Mouse (Mus musculus): ENCODE measurements at regions not wholly inside any gene's neighbourhood (a gene's known extent, or its start where the extent isn't known, plus 50 kb on each side); places are given as distances from the start of the nearest gene placed in this dataset.

DNA sequence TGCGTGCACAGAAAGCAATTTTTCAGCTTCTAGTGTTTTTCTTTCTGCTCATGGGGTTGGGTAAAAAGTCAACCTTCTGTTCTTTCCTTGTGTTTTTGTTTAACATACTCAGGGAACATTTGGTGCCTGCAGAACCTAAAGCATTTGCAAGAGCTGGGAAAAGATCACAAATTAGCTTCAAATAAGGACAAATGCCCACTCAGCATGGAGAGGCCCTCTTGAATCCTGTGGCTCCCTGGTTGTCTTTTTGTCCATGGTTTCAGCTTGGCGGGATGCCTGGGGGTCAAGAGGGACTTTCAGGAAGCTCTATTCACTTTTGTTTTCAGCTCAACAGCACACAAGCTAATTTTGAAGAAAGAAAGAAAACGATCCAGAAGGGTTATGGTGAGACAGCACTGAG, 186.4 kb upstream of the Nampt start:
- no peak for ATAC-seq (replicated peaks; ENCODE audit: low read depth, poor library complexity, severe bottlenecking)

GRCm38 (mm10) chr12:32635055-32635454, 184.3 kb upstream of the Nampt start:
- ATAC-seq (replicated peaks; ENCODE audit: low read depth, poor library complexity, severe bottlenecking): peak; percentile 55; the same call in 1 of the 2 replicates

DNA sequence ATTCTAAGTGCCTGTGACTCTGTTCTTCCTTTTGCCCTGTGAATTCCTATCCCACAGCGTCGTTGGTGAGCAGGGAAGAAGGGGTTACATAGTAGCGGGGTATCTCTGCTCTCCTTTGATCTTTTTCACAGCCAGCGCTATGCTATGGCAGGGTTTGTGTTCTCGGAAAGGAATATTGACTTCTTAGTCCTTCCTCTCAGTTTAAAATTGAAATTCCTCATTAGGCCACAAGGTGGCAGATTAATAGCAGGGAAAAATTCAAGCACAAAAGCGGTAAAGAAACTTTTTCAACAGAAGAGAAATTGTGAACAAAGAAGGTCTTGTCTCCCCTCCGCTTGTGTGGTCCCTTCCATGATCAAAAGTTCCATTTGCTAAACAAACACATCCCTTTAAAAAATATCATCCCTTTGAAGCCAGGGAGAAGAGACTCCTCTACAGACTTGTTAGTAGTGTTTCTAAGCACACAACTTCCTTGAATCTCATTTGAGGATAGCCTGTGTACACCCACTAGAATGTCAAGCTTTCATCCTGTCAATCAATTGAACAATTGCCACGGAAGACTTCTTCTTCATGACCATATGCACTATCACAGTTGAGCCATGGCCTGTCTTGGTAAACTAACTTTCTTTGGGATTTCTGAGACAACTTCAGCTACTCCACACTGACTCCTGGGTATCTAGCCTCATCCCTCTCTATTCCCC, 181.8 kb upstream of the Nampt start:
- ATAC-seq (replicated peaks; ENCODE audit: low read depth, poor library complexity, severe bottlenecking): peak; percentile 72

DNA sequence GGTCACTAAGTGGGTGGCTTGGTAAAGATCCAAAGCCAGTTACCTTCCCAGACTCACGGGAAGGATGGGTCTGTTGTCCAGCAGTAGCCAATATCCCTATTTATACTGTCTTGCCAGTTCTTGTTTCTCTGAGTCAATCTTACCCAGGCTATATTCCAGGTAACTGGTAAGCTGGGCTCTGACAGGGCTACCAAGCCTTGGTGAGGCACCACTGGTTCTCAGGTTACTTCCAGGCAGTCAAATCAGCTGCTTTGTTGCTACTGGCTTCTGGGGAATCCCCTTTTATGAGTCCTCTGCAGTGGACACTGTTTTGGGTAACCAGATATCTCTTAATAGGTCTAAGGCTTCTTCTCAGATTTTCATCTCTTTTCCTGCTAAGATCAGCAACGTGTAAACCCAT, 178.8 kb upstream of the Nampt start:
- ATAC-seq (replicated peaks; ENCODE audit: low read depth, poor library complexity, severe bottlenecking): no peak

DNA sequence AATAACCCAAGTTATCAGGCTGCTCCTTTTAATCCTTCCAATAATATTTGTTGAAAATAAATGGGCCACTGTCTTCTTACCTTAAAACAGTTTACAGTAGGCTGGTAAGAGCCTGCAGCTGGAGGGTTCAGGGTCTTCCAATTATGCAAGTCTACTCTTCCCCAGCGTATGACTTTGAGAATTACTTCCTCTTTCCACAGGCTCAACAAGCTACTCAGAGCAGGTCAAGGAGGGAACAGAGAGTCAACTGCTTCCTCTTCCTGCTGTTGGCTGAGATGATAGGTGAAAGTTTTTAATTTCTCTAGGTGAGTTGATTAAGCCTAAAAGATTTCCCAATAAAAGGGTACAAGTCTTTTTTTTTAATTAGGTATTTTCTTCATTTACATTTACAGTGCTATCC, 176.9 kb upstream of the Nampt start:
- peak; percentile 98 for ATAC-seq (replicated peaks; ENCODE audit: low read depth, poor library complexity, severe bottlenecking)

DNA sequence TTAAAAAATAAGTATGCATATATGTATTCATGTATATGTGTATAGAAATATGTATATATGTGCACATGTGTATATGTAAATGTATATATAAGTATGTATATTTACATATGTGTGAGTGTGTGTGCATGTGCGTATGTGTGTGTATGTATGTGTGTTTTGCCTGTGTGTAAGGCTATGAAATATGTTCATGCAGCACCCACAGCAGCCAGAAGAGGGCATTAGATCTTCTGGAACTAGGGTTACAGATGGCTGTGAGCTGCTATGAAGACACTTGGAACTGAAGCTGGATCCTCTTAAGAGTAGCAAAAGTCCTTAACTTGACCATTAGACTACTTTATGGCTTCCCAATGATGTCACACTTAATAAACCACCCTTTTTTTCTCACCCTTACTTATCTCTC, 166.2 kb upstream of the Nampt start:
- peak; percentile 42; the same call in 1 of the 2 replicates for ATAC-seq (replicated peaks; ENCODE audit: low read depth, poor library complexity, severe bottlenecking)

DNA sequence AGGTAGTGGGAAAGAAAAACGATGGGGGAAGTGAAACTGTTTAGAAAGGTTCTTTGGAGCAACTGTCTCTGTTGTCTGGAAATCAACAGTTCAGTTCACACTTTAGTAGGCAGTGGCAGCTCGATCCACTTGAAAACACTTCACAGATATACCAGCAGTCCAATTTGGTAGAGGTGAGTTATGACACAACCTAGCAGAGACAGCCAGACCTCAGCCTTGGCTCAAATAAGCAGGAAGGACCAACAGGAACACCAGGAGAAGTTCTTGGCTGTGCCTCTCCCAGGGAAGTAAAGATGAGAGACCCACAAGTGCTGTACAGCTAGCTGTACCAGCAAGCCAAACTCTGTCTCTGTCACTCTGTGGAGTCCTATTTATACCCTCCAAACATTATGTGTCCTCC, 163.2 kb upstream of the Nampt start:
- ATAC-seq (replicated peaks; ENCODE audit: low read depth, poor library complexity, severe bottlenecking): no peak

- peak; percentile 45 for ATAC-seq (replicated peaks; ENCODE audit: low read depth, poor library complexity, severe bottlenecking)
Measured at GRCm38 (mm10) chr12:32661782-32662413, 157.4 kb upstream of the Nampt start.

DNA sequence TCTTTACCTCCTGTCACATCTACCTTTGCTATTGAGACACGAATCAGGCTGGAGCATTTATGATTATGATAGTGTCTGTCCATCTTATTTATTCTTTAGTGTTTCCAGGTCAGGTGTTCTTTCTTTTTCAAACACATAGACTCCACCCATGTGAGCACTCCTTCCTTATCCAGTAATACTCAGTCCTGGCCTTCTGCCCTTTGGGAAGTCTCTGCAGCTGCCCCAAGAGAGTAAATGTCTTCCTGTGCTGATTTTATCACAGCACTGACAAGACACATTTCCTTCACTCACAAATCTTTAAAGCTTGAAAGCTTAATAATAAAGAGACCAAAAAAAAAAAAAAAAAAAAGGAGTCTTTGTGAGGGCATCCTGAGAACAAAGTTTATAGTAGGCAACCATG, 153.3 kb upstream of the Nampt start:
- ATAC-seq (replicated peaks; ENCODE audit: low read depth, poor library complexity, severe bottlenecking): no peak

- no peak for ATAC-seq (replicated peaks; ENCODE audit: low read depth, poor library complexity, severe bottlenecking)
Measured at GRCm38 (mm10) chr12:32677908-32678307, 141.4 kb upstream of the Nampt start.

DNA sequence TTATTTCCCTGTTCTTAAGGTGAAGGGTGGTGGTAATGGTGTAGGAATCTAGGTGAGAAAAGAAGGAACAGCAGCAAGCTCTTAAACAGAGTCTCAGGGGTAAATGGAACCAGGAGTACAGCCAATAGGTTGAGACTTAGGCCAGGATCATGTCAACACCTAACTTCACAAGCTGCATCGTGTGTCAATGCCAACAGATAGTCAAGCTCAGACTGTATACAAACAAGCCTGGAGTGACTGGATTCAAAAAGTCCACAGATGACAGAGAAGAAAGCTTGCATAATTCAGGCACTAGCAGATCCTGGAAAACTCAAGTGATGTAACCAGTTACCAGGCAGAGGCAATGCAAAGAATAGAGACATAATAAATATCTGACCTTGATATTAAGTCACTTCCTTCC, 140.6 kb upstream of the Nampt start:
- no peak for ATAC-seq (replicated peaks; ENCODE audit: low read depth, poor library complexity, severe bottlenecking)

DNA sequence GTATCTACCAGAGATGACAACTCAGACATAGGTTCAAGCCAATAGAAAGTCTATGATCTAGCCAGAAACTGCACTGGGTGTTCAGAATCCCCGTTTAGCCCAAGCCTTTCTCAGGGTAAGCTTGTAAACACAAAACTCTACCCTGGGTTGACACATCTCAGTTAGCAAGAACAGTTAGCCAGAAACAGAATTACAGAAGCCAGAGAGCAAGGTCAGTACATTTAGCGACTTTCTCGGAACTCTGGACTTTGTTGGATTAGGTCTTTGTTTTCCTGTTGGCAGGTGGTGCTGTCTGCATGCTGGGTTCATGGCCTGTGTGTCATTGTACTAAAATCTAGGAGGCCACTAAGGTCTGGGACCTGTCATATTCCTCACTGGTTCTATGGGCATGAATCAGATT, 137.4 kb upstream of the Nampt start:
- no peak for ATAC-seq (replicated peaks; ENCODE audit: low read depth, poor library complexity, severe bottlenecking)

GRCm38 (mm10) chr12:32683375-32683774, 136.0 kb upstream of the Nampt start:
- ATAC-seq (replicated peaks; ENCODE audit: low read depth, poor library complexity, severe bottlenecking): no peak

DNA sequence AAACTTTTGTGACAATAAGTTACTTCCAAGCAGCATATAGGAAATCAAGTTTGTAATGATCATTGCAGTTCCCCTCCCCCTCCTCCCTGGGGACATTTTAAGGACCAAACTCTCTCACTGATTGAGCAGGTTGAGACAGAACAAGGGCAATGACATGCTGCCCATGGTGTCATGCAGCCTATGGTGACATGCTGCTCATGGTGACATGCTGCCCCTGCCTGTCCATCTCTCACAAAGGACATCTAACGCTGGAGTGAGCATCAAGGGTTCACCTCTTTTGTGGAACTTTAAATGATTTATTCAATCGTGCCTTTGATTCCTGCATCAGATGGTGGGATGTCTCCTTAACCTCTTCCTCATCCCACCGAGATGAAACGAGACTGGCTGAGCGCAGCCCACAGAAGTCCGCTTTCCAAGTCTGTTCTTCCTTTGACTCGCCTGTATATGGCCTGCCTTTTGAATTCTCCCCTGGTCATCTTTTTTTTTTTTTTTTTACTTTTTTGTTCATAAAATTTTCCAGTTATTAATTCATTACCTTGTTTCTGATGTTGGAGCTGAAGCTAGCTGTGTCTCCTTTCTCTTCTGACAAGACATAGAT, 133.5 kb upstream of the Nampt start:
- ATAC-seq (replicated peaks; ENCODE audit: low read depth, poor library complexity, severe bottlenecking): no peak

DNA sequence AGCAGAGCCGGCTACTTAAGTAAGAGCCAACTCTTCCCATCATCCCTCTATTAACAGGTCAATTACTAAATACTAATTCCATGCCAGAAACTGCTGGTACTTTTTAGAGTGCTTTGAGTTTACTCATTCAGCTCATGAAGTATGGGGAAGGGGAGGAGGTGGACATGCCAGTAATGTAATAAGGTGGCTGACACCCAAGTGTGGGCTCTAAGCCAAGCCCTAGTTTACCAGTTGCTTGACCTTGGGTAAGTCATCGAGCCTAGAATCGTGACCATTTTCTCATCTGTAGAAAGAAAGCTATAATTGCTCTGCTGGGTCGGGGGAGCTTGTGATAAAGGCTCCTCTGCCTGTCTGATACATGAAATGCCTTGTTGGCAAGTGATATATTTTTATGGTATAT, 130.0 kb upstream of the Nampt start:
- ATAC-seq (replicated peaks; ENCODE audit: low read depth, poor library complexity, severe bottlenecking): no peak

- ATAC-seq (replicated peaks; ENCODE audit: low read depth, poor library complexity, severe bottlenecking): no peak
Measured at GRCm38 (mm10) chr12:32690096-32690495, 129.2 kb upstream of the Nampt start.

GRCm38 (mm10) chr12:32692081-32692819, 127.1 kb upstream of the Nampt start:
- ATAC-seq (replicated peaks; ENCODE audit: low read depth, poor library complexity, severe bottlenecking): no peak

DNA sequence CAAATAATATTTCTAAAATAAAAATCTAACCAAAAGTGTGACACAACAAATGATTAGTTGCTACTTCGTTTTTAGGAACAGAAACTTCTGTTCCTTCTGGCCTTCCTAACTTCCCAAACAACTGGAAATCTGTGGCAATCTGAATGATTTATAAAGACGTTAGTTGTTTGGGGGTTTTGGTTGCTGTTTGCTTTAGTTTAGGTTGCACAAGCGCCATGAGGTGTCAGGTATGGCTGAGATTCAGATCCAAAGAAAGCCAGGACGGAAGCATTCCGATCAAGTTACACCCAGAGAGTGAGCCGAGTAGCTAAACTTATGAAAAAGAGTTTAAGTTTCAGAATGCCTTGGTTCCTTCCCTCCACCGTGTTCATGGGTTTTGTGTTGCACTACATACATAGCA, 126.4 kb upstream of the Nampt start:
- ATAC-seq (replicated peaks; ENCODE audit: low read depth, poor library complexity, severe bottlenecking): no peak

DNA sequence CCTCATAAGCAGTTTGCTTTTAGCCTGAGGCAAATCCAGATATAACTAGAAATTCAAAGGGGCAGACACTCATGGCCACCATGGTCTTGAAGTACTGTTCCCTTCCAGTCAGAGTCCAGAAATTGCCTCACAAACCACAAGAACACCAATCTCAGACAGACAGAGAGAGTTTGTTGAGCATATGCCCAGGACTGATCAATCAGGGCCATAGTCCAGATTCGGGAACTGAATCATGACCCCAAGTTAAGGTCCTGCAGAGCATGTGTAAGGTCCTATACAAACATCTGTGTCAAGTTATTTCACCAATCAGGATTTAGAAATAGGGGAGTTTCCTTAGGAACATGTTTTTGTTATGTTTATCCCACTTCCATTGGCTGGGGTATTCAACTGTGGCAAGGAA, 125.7 kb upstream of the Nampt start:
- ATAC-seq (replicated peaks; ENCODE audit: low read depth, poor library complexity, severe bottlenecking): no peak

DNA sequence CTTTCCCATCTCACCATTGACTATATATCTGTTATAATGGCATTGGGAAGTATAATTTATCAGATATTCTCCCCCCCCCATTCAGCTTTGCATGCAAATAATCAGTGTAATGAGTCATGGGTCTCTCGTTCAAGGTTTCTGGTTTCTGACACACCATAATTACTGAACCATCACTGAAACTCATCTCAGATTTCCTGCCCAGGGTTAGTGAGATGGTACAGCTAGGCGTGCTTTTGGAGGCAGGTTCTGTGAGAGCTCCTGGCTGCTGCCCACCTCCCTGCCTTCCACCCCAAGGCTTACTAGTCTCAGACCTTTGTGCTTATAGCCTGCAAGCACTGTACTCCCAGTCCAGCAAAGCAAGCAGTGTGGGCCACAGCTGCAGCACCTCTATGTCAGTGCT, 122.5 kb upstream of the Nampt start:
- no peak for ATAC-seq (replicated peaks; ENCODE audit: low read depth, poor library complexity, severe bottlenecking)

DNA sequence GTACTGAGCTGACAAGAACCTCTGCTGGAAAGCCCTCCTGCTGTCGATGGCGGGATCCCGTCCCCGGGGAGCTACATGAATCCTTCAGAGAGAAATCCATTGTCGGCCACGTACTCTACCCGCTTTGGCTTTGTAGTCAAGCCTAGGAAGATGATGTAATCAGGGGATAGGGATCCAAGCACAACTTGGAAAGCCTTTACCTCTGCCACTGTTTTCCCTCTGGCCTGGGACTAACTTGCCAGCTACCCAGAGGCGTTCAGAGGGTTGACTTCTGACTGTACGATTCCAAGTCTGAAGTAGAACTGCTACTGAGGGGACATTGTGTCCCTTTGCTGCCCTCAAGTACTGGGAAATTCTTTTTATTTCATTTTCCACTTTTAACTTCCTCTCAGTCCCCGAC, 110.2 kb upstream of the Nampt start:
- no peak for ATAC-seq (replicated peaks; ENCODE audit: low read depth, poor library complexity, severe bottlenecking)

Data from common myeloid progenitor, adult 5-6 weeks (primary cell).